Mouse (Mus musculus) lung, embryonic 16.5 days (tissue): ENCODE measurements at regions not wholly inside any gene's neighbourhood (a gene's known extent, or its start where the extent isn't known, plus 50 kb on each side); places are given as distances from the start of the nearest gene placed in this dataset.
A peak's percentile ranks its signal among the peaks of the same experiment; 100 is the strongest.

Experiments
- ATAC-seq: fragments of 200-750 bp; cut with Nextera tagmentation; 2 replicates; pipeline ENCODE4 v1.8.0; 2017; ENCODE audit warnings: low read depth, mild to moderate bottlenecking, moderate library complexity
- H3K27ac ChIP-seq: fragments of 300-500 bp; sonication (generic); 2 replicates; pipeline ENCODE4 v1.5.1; 2014; ENCODE audit warnings: mild to moderate bottlenecking, control low read depth, low read length
- H3K27me3 ChIP-seq: fragments of 300-500 bp; sonication (generic); 2 replicates; pipeline ENCODE4 v1.6.1; 2014; ENCODE audit warnings: low read depth, low read length, mixed read lengths; ENCODE audit not compliant: control insufficient read depth, insufficient read depth
- H3K36me3 ChIP-seq: fragments of 300-500 bp; sonication (generic); 2 replicates; pipeline ENCODE4 v1.6.1; 2014; ENCODE audit warnings: low read length; ENCODE audit not compliant: control insufficient read depth, insufficient read depth
- H3K4me1 ChIP-seq: fragments of 300-500 bp; sonication (generic); replicated peaks from 2 replicates; pipeline ENCODE4 v1.6.1; 2014; ENCODE audit warnings: low read length, mixed read lengths; ENCODE audit not compliant: control insufficient read depth, insufficient read depth
- H3K4me2 ChIP-seq: fragments of 300-500 bp; sonication (generic); 2 replicates; pipeline ENCODE4 v1.6.1; 2014; ENCODE audit warnings: low read depth, low read length, control low read depth
- H3K4me3 ChIP-seq: fragments of 300-500 bp; sonication (generic); 2 replicates; pipeline ENCODE4 v1.5.1; 2014; ENCODE audit warnings: mild to moderate bottlenecking, low read length, control low read depth
- H3K9ac ChIP-seq: fragments of 300-500 bp; sonication (generic); 2 replicates; pipeline ENCODE4 v1.6.1; 2014; ENCODE audit warnings: low read length, control low read depth
- H3K9me3 ChIP-seq: fragments of 300-500 bp; sonication (generic); 2 replicates; pipeline ENCODE4 v1.6.1; 2016; ENCODE audit warnings: low read length; ENCODE audit not compliant: control insufficient read depth
- WGBS: fragments of 180-500 bp; shearing (Covaris S2); extraction: QIAGEN DNeasy Blood & Tissue Kit; methylation state at CpG from one replicate; pipeline ENCODE4 v1.1.7; 2014; 5-methylcytosine and 5-hydroxymethylcytosine counted together

DNA sequence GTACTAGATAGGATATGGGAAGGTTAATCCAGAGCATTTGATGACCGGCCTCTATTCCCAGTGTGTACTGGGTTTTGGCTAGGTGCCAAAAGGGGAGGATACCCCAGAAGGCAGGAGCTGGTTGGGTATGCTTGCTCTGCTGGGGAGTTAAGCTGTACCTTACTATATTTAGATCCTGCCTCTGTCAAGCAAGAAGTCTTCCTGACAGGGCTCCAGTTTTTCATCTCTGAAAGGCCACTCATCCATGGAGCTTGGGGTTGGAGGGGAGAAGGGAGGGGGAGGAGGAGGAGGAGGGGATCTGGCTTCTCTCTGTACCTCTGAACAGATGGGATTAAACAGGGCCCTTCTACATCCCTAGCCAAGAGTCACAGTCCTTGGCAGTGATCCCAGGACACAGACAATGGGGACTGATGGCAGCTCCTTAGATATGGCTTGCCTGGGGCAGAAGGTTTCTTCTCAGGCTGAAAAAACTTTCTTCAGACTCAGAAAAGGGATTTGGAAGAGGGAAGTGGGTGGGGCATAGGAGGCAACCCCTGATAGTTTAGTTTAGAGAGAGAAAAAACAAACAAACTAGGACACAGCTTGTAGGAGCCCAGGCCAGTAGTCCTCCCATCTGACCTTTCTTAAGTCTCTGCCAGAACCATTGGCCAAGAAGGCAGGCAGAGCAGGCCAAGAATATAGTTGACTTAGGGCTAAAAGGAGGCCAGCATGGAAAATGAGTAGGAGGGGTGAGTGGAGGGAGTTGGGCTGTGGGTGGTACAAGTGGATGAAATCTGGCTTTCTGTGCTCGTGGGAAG, 78.3 kb upstream of the Astn2 start:
- Histone ChIP-seq H3K27ac (peak overlapping the region; percentile 38; the same call in 1 of the 2 replicates), H3K4me3 (no peak overlapping the region), H3K27me3 (no peaks in the 10 kb centered on the region), H3K4me2 (no peak overlapping the region), H3K9ac (no peak overlapping the region), H3K36me3 (no peaks in the 10 kb centered on the region), H3K9me3 (no peaks in the 10 kb centered on the region), H3K4me1 (no peaks in the 10 kb centered on the region)
- WGBS = 38% methylated on average over 2 of the region's 2 CpGs
- peak; percentile 95 for ATAC-seq

DNA sequence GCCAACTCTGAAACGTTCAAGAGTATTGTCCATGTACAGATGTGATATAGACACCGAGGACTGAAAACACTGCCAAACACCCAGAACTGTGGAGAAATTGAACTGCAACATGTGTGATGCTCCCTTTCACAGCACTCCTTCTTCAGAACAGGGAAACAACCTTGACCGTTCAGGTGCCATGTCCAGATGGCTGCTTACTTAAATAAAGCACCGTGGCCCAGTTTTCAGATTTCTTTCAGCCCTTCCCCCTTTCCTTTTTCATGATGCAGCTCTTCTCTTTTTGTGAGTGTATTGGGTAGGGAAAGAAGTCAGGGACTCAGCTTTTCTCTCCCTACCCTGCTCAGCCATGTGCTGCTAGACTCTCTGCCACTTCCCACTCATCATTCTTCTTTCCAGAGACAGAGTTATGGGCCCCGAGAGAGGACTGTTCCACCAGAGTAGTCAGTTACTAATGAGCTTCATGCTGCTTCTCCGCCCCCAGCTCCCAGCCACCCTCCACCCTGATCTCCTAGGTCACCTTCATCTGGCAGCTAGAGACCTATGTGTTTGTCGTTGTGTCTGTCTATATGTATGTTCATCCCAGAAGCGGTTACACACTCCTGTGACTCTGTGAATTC, 74.3 kb upstream of the Astn2 start:
- no peak overlapping the region for H3K27ac ChIP-seq
- H3K9ac ChIP-seq = no peak overlapping the region
- no peaks in the 10 kb centered on the region for H3K9me3 ChIP-seq
- H3K36me3 ChIP-seq = no peaks in the 10 kb centered on the region
- no peaks in the 10 kb centered on the region for H3K4me1 ChIP-seq
- H3K27me3 ChIP-seq = no peaks in the 10 kb centered on the region
- 72% methylated on average over 8 of the region's 8 CpGs for WGBS
- no peak overlapping the region for H3K4me2 ChIP-seq
- H3K4me3 ChIP-seq = no peak overlapping the region
- ATAC-seq = no peak
